Mouse (Mus musculus): Measurements from ENCODE around the gene Mfrp. TPM values are rescaled to one million over a fixed set of nuclear protein-coding genes. Genes with fewer than 3 reads are reported as not detected.

Gene Mfrp
- polyA plus RNA-seq, 1 experiment from 2014 or later = 0.20 TPM

DNA sequence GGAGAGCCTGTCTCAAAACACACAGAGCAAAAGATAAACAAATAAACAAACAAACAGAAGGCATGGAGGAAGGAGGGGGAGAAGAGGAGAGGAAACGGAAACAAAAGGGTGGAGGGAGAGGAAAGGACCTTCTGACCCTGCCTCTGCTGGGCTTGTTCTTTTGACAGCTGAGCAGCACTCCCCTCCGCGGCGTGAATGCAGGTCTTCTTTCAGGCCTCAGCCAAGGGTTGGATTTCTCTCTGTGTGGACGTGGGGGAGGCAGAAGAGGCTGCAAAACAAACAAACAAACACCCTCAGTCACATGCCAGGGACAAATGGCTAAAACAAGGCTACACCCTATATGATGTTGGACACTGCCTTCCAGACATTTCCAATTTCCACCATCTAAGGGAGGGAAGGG is 23.5 kb downstream of the Mfrp start:
- H3K9me3 ChIP-seq = no peaks in the 10 kb centered on the region
- H3K36me3 ChIP-seq = no peaks in the 10 kb centered on the region
- H3K4me1 ChIP-seq = peaks cover 7% of the 10 kb centered on the region
- H3K9ac ChIP-seq = no peak overlapping the region
- 20% methylated on average over 5 of the region's 5 CpGs for WGBS
- H3K27ac ChIP-seq = no peak overlapping the region
- H3K4me2 ChIP-seq (replicated peaks) = no peak overlapping the region
- ATAC-seq (ENCODE audit: insufficient number of reproducible peaks, insufficient read depth, low FRiP score, low TSS enrichment) = no peak
- H3K27me3 ChIP-seq = no peaks in the 10 kb centered on the region
- H3K4me3 ChIP-seq = no peak overlapping the region

DNA sequence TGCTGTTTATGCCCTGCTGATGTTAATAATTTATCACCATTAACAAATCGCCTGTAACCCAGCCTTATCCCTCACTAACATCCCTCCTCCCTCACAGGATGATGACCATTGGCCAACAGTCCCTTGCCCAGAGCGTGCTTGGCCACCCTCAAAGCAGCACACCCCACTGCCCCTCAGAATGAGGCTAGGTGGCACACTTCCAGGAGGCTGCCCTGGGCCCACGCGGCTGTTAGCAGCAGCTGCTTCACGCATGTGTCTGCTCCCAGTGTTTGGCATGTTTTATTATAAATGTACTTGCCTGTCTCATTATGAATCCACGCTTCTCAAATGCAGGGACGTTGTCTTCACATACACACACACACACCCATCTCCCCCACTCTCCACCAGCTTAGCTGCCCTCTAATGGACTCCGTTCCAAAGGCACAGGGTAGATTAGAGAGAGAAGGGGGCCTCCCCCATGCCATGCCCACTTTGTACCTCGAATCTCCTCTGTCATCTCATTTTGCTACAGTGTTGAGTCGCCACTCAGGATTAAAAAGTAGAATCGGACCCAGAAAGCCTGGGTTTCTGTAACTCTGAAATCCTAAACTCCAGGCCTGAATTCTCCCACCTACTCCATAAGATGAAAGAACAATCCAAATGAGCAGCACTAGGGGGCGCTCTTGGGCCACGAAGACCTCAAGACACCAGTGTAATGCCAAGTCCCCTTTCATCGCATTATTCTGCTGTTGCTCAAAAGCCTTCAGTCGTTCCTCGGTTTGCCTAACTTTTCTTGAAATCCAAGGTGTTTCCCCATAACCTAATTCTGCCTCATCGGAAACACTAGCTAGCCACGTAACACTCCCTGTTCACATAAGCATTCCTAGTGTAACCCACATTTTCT is 24.3 kb downstream of the Mfrp start:
- Histone ChIP-seq H3K4me2 (replicated peaks) (peak overlapping the region; percentile 14; the same call in 1 of the 2 replicates), H3K9ac (peak overlapping the region; percentile 38; the same call in 1 of the 2 replicates), H3K4me3 (no peak overlapping the region), H3K4me1 (peaks cover 15% of the 10 kb centered on the region), H3K27ac (no peak overlapping the region), H3K27me3 (no peaks in the 10 kb centered on the region), H3K36me3 (no peaks in the 10 kb centered on the region), H3K9me3 (no peaks in the 10 kb centered on the region)
- ATAC-seq (ENCODE audit: insufficient number of reproducible peaks, insufficient read depth, low FRiP score, low TSS enrichment) = no peak
- WGBS = 35% methylated on average over 18 of the region's 18 CpGs

DNA sequence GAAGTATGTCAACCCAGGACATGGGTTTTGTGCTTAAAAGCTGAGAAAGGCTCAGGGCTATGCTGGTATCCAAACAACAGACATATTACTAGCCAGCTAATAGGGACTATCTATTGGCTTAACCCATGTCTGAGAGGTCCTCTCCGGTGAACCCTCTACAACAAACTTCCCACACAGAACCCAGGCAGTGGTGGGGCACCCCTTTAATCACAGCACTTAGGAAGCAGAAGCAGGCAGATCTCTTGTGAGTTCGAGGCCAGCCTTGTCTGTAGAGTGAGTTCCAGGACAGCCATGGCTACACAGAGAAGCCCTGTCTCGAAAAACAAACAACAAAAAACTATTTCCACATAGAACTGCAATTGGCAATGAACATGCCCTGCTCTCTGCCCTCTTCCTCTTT is 25.2 kb downstream of the Mfrp start:
- Histone ChIP-seq H3K36me3 (no peaks in the 10 kb centered on the region), H3K9ac (no peak overlapping the region), H3K4me3 (no peak overlapping the region), H3K27ac (no peak overlapping the region), H3K4me1 (peaks cover 22% of the 10 kb centered on the region), H3K27me3 (peaks cover 8% of the 10 kb centered on the region), H3K4me2 (replicated peaks) (no peak overlapping the region), H3K9me3 (no peaks in the 10 kb centered on the region)
- ATAC-seq (ENCODE audit: insufficient number of reproducible peaks, insufficient read depth, low FRiP score, low TSS enrichment) = no peak
- 83% methylated on average over 3 of the region's 3 CpGs for WGBS

DNA sequence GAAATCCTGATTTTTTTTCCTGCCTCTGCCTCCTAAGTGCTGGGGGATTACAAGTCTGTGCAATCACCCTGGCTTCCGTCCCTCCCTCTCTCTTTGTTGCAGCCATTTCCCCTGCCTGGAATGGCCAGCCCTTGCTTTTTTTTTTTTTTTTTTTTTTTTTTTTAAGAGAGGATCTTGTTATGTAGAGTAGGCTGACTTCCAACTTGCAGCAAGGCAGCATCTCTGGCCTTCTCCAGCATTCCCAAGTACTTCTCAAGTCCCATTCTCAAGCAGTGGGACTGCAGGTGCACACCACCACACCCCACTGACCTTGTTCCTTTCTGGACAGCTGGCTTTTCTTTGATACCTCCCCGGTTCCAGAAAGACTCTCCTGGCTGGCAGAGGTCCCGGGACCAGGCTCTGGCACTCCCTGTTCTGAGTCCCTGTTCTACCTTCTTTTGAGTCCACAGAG is 25.8 kb downstream of the Mfrp start:
- Histone ChIP-seq H3K9me3 (no peaks in the 10 kb centered on the region), H3K4me3 (no peak overlapping the region), H3K27ac (no peak overlapping the region), H3K27me3 (peaks cover 8% of the 10 kb centered on the region), H3K4me1 (peaks cover 22% of the 10 kb centered on the region), H3K36me3 (no peaks in the 10 kb centered on the region), H3K4me2 (replicated peaks) (no peak overlapping the region), H3K9ac (no peak overlapping the region)
- WGBS = 66% methylated on average over 3 of the region's 3 CpGs
- ATAC-seq (ENCODE audit: insufficient number of reproducible peaks, insufficient read depth, low FRiP score, low TSS enrichment) = no peak

DNA sequence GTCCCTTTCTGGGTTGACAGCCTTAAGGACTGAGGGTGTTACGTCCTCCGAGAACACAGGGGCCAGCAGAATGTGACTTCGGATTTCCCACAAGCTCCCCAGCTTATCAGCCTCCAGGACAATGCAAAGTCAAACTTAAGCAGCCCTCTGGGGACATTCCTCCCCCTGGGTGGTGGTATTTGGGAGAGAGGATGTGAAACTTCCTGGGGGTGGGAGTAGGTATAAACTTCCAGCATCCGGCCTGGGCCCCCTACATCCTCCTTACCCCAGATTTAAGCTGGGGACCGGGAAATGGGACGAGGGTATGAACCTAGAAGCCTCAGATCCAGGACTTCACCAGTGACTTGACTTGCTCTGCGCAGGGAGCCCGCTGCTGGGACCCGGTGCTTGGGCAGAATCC is 28.1 kb downstream of the Mfrp start:
- Histone ChIP-seq H3K4me3 (peak overlapping the region; percentile 40), H3K27me3 (peaks cover 29% of the 10 kb centered on the region), H3K4me1 (peaks cover 37% of the 10 kb centered on the region), H3K9ac (peak overlapping the region; percentile 43), H3K4me2 (replicated peaks) (peak overlapping the region; percentile 78), H3K9me3 (no peaks in the 10 kb centered on the region), H3K36me3 (no peaks in the 10 kb centered on the region), H3K27ac (peak overlapping the region; percentile 76)
- WGBS = 4% methylated on average over 9 of the region's 9 CpGs
- no peak; the same call in 1 of the 2 replicates for ATAC-seq (ENCODE audit: insufficient number of reproducible peaks, insufficient read depth, low FRiP score, low TSS enrichment)

DNA sequence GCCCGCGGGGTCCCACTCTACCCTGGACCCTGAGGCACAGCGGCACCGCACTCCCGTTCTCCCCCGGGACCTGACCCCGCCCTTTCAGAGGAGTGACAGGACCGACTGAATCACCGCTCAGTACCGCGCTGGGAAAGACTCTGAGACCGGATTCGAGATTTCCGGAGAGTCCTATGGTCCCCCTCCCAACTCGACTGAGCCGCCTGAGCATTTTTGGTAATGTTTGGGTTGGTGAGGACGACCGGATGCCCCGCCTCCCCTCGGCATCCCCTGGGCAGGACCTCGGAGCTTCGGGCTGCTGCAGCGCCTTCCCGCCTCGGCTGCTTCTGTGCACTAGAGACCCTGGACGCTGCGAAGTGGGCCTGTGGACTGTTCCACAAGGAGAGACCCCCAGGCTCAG is 28.5 kb downstream of the Mfrp start:
- H3K4me2 ChIP-seq (replicated peaks) = peak overlapping the region; percentile 78
- H3K4me1 ChIP-seq = peaks cover 37% of the 10 kb centered on the region
- H3K27me3 ChIP-seq = peaks cover 31% of the 10 kb centered on the region
- H3K9me3 ChIP-seq = no peaks in the 10 kb centered on the region
- no peaks in the 10 kb centered on the region for H3K36me3 ChIP-seq
- peak overlapping the region; percentile 40 for H3K4me3 ChIP-seq
- H3K27ac ChIP-seq = peak overlapping the region; percentile 76
- peak overlapping the region; percentile 43 for H3K9ac ChIP-seq
- under 1% methylated on average over 27 of the region's 27 CpGs for WGBS
- peak; percentile 50 for ATAC-seq (ENCODE audit: insufficient number of reproducible peaks, insufficient read depth, low FRiP score, low TSS enrichment)

DNA sequence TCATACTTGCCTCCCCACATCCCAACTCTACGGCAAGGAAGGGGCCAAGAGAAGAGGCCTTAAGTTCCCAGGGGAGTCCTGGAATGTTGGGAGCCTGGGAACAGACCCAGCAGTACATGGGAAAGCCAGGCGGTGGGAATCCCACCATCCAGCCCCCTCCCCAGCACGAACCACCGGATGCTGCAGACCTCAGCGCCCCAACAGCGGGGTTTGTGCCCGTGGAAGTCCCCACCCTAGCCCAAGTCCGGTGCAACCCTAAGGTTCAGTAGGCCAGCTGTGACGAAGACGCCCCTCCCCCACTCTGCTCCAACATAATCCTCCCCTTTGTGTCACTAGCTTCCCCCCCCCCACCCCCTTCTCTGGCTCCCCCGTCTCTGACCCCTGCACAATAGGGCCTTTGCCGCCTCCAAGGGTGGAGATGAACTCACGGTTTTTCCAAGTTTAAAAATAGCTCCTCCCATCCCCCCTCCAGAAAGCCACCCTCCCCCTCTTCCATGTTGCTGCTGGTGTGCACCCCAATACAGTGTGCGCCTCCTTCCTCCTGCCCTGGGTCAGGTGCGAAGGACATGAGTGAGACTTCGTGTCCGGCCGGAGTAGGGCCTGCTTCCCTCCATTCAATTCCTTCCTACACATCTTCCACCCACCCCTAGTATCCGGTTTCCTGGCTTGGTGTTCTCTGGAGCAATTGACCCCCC is 29.2 kb downstream of the Mfrp start:
- peaks cover 42% of the 10 kb centered on the region for H3K4me1 ChIP-seq
- H3K4me3 ChIP-seq = peak overlapping the region; percentile 40
- H3K27me3 ChIP-seq = peaks cover 38% of the 10 kb centered on the region
- peak overlapping the region; percentile 78 for H3K4me2 ChIP-seq (replicated peaks)
- H3K36me3 ChIP-seq = no peaks in the 10 kb centered on the region
- no peaks in the 10 kb centered on the region for H3K9me3 ChIP-seq
- peak; percentile 36 for ATAC-seq (ENCODE audit: insufficient number of reproducible peaks, insufficient read depth, low FRiP score, low TSS enrichment)
- H3K9ac ChIP-seq = peak overlapping the region; percentile 43; the same call in 1 of the 2 replicates
- H3K27ac ChIP-seq = peak overlapping the region; percentile 76
- WGBS = 10% methylated on average over 19 of the region's 19 CpGs

DNA sequence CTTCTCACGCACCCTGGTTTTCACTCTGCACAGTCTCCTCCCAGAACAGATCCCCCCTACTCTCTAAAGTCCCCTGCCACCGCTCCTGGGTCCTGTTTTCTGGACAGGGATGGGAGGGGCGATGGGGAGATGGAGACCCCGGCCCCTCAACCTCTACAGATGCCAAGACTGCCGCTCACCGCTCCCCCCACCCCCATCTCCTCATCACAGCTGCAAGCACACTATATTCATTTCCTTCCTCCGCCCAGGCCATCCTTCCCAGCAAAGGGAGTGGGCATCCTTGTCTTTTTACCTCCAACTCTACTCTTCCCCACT is 29.7 kb downstream of the Mfrp start:
- H3K4me2 ChIP-seq (replicated peaks) = peak overlapping the region; percentile 78; the same call in 1 of the 2 replicates
- peaks cover 46% of the 10 kb centered on the region for H3K4me1 ChIP-seq
- H3K9ac ChIP-seq = no peak overlapping the region
- H3K4me3 ChIP-seq = no peak overlapping the region
- 25% methylated on average over 7 of the region's 7 CpGs for WGBS
- 0 out of 2 replicates have a peak overlapping the region, but pooled peaks have one; percentile 47 for H3K27ac ChIP-seq
- no peak for ATAC-seq (ENCODE audit: insufficient number of reproducible peaks, insufficient read depth, low FRiP score, low TSS enrichment)
- no peaks in the 10 kb centered on the region for H3K36me3 ChIP-seq
- H3K27me3 ChIP-seq = peaks cover 43% of the 10 kb centered on the region
- no peaks in the 10 kb centered on the region for H3K9me3 ChIP-seq

DNA sequence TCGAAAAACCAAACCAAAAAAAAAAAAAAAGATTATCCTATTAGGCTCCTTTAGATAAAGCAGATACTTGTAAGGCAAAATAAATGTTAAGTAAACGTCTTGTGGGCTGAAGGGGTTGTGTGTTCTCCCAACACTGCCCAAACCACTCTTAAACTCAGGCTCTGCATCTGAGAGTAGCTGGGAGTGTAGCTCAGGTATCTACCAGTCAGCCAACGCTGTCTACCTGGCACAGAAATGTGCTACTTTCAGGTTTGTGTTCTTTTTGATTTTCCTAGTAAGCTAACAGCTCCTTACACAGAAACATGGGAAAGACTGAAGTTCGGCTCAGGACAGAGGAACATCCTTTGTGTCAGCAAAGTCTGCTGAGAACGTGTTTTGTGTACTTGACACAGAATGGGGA is 30.7 kb downstream of the Mfrp start:
- peaks cover 46% of the 10 kb centered on the region for H3K4me1 ChIP-seq
- no peak overlapping the region for H3K9ac ChIP-seq
- H3K27me3 ChIP-seq = peaks cover 47% of the 10 kb centered on the region
- ATAC-seq (ENCODE audit: insufficient number of reproducible peaks, insufficient read depth, low FRiP score, low TSS enrichment) = no peak
- 57% methylated on average over 5 of the region's 5 CpGs for WGBS
- no peaks in the 10 kb centered on the region for H3K36me3 ChIP-seq
- no peak overlapping the region for H3K27ac ChIP-seq
- H3K9me3 ChIP-seq = no peaks in the 10 kb centered on the region
- H3K4me3 ChIP-seq = no peak overlapping the region
- no peak overlapping the region for H3K4me2 ChIP-seq (replicated peaks)

DNA sequence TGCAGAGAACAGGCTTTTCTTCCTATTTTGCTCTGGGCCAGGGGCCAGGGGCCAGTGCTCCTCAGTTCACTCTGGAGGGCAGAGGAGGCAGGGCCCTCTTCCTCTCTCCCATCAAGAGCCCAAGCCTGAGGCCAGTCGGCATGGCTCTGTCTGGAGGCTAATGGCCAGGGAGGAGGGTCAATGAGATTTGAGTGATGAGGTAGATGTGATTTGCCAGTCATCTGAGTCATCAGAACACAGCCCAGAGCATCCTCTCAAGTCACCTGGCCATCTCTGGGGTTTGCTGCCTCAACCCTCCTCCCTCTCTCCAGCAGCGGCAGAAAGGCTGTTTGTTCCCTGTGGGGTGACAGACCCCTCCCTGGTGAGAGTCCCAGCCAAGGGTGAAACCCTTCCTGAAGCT is 31.8 kb downstream of the Mfrp start:
- no peak for ATAC-seq (ENCODE audit: insufficient number of reproducible peaks, insufficient read depth, low FRiP score, low TSS enrichment)
- H3K27me3 ChIP-seq = peaks cover 47% of the 10 kb centered on the region
- no peaks in the 10 kb centered on the region for H3K36me3 ChIP-seq
- H3K27ac ChIP-seq = no peak overlapping the region
- no peaks in the 10 kb centered on the region for H3K9me3 ChIP-seq
- WGBS = 8% methylated on average over 2 of the region's 2 CpGs
- H3K4me3 ChIP-seq = peak overlapping the region; percentile 57; the same call in 1 of the 2 replicates
- H3K9ac ChIP-seq = peak overlapping the region; percentile 8
- peaks cover 46% of the 10 kb centered on the region for H3K4me1 ChIP-seq
- peak overlapping the region; percentile 89 for H3K4me2 ChIP-seq (replicated peaks)

DNA sequence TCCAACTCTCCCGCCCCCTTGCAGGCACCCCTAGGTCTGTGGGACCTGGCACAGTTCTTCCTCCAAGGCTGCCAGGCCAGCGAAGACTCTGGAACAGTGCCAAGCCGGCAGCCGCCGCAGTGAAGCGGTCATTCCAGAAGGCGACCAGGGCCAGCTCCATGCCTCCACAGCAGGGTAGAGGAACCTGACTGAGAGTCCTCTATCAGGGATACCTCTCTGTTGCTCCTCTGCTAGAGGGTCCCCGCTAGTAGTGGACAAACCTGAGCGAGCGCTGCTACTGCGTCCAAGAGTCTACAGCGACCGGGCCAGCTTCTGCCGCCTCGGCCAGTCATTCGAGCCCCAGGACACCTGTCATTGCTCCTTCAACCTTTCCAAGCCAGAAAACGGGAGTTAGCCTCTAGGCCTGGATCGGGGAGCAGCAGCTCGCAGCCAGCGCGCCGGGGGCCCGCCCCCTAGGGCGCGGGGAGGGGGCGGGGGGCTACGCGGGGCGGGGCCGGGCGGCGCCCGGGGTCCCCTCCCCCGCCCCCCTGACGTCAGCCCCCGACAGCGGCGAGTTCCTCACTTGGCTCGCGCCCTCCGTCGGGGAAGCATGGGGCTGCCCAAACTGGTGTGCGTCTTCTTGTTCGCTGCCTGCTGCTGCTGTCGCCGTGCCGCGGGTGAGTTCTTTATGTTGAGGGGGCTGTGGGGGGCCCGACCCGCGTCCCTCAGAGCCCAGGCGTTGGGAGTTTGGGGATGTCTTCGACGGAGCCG is 32.7 kb downstream of the Mfrp start, which contains the start of gene Mcam:
Mcam (plus strand) TSS at position 369 of the 750 bp plus-strand sequence.
- H3K27ac ChIP-seq = 0 out of 2 replicates have a peak within 1 kb of the TSS, but pooled peaks have one; percentile 31
- peak within 1 kb of the TSS; percentile 89 for H3K4me2 ChIP-seq (replicated peaks)
- H3K4me1 ChIP-seq = peaks cover 46% of the 10 kb centered on the region
- no peaks in the 10 kb centered on the region for H3K9me3 ChIP-seq
- no peak for ATAC-seq (ENCODE audit: insufficient number of reproducible peaks, insufficient read depth, low FRiP score, low TSS enrichment)
- 1% methylated on average over 37 of the region's 55 CpGs for WGBS
- peaks cover 47% of the 10 kb centered on the region for H3K27me3 ChIP-seq
- no peaks in the 10 kb centered on the region for H3K36me3 ChIP-seq
- peak within 1 kb of the TSS; percentile 57 for H3K4me3 ChIP-seq
- peak within 1 kb of the TSS; percentile 61 for H3K9ac ChIP-seq
